Mouse (Mus musculus) erythroblast, embryonic 14.5 days (primary cell): Measurements from ENCODE around the gene Cdcp2. TPM values are rescaled to one million over a fixed set of nuclear protein-coding genes. Genes with fewer than 3 reads are reported as not detected.

Source experiments
- H3K27me3 ChIP-seq: 2 replicates; pipeline ENCODE4 v1.6.1; 2012; ENCODE audit warnings: inconsistent platforms; ENCODE audit not compliant: control insufficient read depth
- H3K36me3 ChIP-seq: 2 replicates; pipeline ENCODE4 v1.6.1; 2012; ENCODE audit warnings: mild to moderate bottlenecking, inconsistent platforms; ENCODE audit not compliant: control insufficient read depth
- H3K4me1 ChIP-seq: 2 replicates; pipeline ENCODE4 v1.6.1; 2012; ENCODE audit warnings: inconsistent platforms; ENCODE audit not compliant: control insufficient read depth
- H3K4me3 ChIP-seq: replicated peaks from 2 replicates; pipeline ENCODE3; 2012; ENCODE audit warnings: moderate library complexity, mild to moderate bottlenecking, inconsistent platforms
- H3K9me3 ChIP-seq: 2 replicates; pipeline ENCODE4 v1.6.1; 2012; ENCODE audit warnings: low read length, inconsistent platforms, mixed read lengths; ENCODE audit not compliant: control insufficient read depth
- GATA1 ChIP-seq: IDR thresholded peaks from 2 replicates; pipeline ENCODE4 v1.6.1; 2012; ENCODE audit warnings: low read length, inconsistent platforms, mixed read lengths
- TAL1 ChIP-seq: IDR thresholded peaks from 3 replicates; pipeline ENCODE4 v1.6.1; 2012; ENCODE audit warnings: low read length, inconsistent platforms, mixed read lengths
- polyA plus RNA-seq: library from polyadenylated mRNA; stranded (reverse); fragments of >175 nt; gene quantifications from 2 replicates; pipeline ENCODE4 v1.2.3, GENCODE M21; 2012

Cdcp2 gene
- polyA plus RNA-seq: 0.02 TPM in 1 of 2 replicates, not detected in the other

GRCm38 (mm10) chr4:107096841-107097373 lies at the start of gene Cdcp2:
TSS of gene Cdcp2 (plus strand) at chr4:107096891.
- no peak within 1 kb of the TSS for H3K4me3 ChIP-seq
- no peaks in the 10 kb centered on the region; the same call in 1 of the 2 replicates for H3K27me3 ChIP-seq
- no peaks in the 10 kb centered on the region for H3K9me3 ChIP-seq
- no peaks in the 10 kb centered on the region for H3K36me3 ChIP-seq
- peaks cover 2% of the 10 kb centered on the region for H3K4me1 ChIP-seq
- TF ChIP-seq TAL1 (no peak), GATA1 (no peak)

DNA sequence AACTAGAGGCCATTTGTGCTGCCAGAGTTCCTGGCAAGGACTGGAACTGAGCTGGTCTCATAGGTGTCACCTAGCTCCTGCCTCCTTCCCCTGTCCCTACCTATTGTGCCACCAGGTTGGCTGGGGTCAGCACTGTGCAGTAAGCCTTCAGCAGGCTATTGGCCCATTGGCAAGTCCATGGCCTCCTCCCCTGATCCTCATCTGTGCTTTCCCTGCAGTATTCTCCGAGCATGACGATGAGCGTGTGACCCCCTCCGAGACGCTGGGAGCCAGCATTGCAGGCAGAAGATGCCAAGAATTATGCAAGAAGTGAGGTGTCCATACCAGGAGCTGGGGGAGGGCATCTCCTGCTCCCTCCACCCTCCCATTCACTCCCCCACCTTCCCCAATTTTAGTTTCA lies 48.9 kb upstream of the Cdcp2 start:
- no peak overlapping the region for H3K4me3 ChIP-seq
- no peaks in the 10 kb centered on the region for H3K27me3 ChIP-seq
- no peaks in the 10 kb centered on the region for H3K9me3 ChIP-seq
- peaks cover 68% of the 10 kb centered on the region for H3K36me3 ChIP-seq
- TF ChIP-seq TAL1: no peak
- TF ChIP-seq GATA1: no peak
- H3K4me1 ChIP-seq: no peaks in the 10 kb centered on the region

DNA sequence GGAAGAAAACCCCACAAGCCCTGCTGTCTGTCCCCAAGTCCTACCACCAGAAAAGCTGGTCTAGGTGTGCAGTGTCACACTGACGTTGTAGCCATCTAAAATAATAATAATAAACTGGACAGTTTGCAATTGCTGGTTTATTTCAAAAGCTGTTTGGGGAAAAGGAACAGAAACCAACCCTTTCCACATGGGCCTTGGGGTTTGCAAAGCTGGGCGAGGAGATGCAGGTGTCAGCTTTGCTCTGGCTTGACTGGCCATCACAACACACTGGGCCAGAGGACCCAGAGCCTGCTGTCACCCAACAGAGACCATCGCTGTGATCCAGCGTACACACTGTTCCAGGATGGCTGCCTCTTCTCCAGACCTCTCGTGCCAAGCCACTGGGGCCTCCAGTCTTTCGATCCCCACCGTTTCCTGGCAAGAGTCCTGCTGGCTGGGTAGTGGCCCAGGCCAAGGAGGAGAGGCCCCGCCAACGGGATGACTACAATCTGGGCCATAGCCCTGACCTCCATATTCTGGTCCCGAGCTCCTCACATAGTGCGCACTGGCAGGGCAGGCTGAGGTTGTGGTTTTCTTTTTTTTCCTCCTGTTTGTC lies 48.0 kb upstream of the Cdcp2 start:
- Histone ChIP-seq H3K36me3 (peaks cover 60% of the 10 kb centered on the region), H3K27me3 (no peaks in the 10 kb centered on the region), H3K4me3 (no peak overlapping the region), H3K9me3 (no peaks in the 10 kb centered on the region), H3K4me1 (no peaks in the 10 kb centered on the region)
- TF ChIP-seq GATA1 (no peak), TAL1 (no peak)

DNA sequence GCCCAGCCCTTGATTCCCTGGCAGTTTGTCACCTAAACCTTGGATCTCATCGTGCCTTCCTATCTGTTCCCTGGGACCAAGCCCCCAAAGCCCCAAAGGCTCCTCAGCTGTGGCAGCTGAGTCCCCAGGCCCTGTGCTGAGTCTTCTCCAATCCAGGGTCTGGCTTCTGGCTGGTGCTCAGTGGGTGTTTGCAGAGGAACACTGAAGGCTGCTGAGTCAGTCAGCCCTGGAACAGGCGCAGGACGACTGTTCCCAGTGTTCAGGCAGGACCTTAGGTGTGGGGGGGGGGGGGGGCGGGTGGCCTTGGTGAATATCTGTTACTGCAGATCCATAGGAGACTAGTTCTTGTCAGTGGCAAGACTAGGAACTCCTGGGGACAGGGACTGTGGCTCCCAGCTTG lies 44.8 kb upstream of the Cdcp2 start:
- no peaks in the 10 kb centered on the region for H3K9me3 ChIP-seq
- no peak overlapping the region for H3K4me3 ChIP-seq
- H3K4me1 ChIP-seq: no peaks in the 10 kb centered on the region
- H3K36me3 ChIP-seq: peaks cover 48% of the 10 kb centered on the region
- no peak for TF ChIP-seq TAL1
- TF ChIP-seq GATA1: no peak
- H3K27me3 ChIP-seq: no peaks in the 10 kb centered on the region

DNA sequence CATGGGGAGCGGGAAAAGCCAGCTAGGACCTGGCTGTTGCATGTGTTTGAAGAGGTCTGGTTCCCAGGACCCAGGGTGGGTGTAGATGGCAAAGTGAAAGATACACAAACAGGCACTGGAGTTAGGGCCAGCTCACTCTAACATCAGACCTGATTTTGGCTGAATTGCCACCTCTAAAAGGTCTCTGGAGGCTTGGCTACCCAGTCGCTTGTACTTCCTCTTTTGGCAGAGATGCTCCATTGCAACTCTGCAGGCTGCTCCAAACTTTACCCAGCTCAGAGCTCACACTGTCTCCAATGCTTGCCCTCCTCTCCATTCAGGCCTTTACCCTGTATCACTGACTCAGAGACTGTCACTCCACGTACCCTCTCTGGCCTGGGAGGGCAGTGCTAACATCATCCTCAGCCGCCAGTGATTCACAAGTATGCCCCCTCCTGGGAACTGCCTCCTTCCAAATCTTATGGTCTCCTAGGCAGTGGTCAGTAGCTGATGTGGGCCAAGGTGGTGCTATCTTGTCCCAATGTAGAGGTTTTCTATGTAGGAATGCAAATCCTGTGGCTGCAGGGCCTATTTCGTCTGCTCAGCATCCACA lies 43.6 kb upstream of the Cdcp2 start:
- Histone ChIP-seq H3K4me3 (no peak overlapping the region), H3K27me3 (no peaks in the 10 kb centered on the region), H3K36me3 (peaks cover 48% of the 10 kb centered on the region), H3K4me1 (no peaks in the 10 kb centered on the region), H3K9me3 (no peaks in the 10 kb centered on the region)
- no peak for TF ChIP-seq TAL1
- TF ChIP-seq GATA1: no peak

DNA sequence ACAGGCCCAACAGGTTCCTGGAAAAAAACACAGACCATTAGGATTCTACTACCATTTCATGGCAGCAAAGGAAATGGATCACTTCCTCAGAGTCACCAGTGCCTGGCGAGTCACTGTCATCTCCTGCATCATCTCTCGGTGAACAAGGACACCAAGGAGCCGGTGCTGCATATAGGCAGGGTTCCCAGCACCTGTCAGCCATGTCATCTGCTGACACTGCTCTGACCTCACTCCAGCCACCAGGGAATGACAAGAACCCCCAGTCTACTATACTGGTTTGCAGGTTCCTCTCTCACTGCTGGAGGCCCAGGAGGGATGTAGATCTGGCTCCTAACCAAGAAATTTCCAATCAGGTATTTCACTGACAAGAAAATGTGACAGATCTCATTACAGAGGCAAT lies 40.6 kb upstream of the Cdcp2 start:
- Histone ChIP-seq H3K9me3 (no peaks in the 10 kb centered on the region), H3K27me3 (no peaks in the 10 kb centered on the region), H3K36me3 (peaks cover 62% of the 10 kb centered on the region), H3K4me1 (no peaks in the 10 kb centered on the region), H3K4me3 (no peak overlapping the region)
- TF ChIP-seq GATA1 (no peak), TAL1 (no peak)

GRCm38 (mm10) chr4:107058346-107058745 lies 38.3 kb upstream of the Cdcp2 start:
- Histone ChIP-seq H3K9me3 (no peaks in the 10 kb centered on the region), H3K4me3 (no peak overlapping the region), H3K27me3 (no peaks in the 10 kb centered on the region), H3K4me1 (no peaks in the 10 kb centered on the region), H3K36me3 (peaks cover 81% of the 10 kb centered on the region)
- TF ChIP-seq TAL1 (no peak), GATA1 (no peak)

DNA sequence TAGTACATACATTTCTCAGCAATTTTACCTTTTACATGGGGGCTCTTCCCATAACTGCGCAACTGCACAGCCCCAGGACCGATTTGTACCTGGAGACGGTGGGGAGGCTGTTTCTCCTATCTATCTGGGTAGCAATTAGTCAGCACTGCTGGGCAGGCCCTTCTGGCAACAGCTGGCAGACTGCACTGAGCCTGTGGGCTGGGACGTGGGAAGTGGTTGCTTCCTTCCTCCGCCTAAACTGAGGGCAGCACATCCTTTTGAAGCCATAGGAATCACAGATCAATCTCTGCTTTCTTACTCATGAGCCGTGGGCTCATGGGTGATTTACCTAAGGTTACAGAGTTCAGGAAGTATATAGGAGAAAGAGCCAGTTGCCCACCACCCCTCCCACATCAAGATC lies 37.9 kb upstream of the Cdcp2 start:
- TF ChIP-seq TAL1: no peak
- TF ChIP-seq GATA1: no peak

DNA sequence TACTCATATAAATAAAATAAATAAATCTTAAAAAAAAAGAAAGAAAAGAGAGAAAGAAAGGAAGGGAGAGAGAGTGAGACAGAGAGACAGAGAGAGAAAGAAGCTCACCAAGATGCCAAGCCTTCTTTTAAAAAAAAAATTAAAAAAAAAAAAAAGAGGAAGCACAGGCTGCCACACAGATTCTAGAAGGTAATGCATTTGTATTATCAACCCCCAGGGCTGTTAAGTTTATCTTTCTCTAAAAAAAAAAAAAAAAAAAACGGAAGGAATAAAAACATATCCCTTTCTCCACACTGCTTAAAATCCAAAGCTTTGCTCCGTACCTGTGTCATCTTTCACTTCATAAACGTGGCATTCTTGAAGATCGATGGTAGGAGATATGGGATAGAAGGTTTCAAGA lies 35.1 kb upstream of the Cdcp2 start:
- no peaks in the 10 kb centered on the region for H3K27me3 ChIP-seq
- peaks cover 17% of the 10 kb centered on the region for H3K4me1 ChIP-seq
- H3K9me3 ChIP-seq: no peaks in the 10 kb centered on the region
- peaks cover 78% of the 10 kb centered on the region for H3K36me3 ChIP-seq
- H3K4me3 ChIP-seq: no peak overlapping the region
- no peak for TF ChIP-seq TAL1
- TF ChIP-seq GATA1: no peak

More for the DNA sequence above, 37.9 kb upstream of the Cdcp2 start:
- peaks cover 1% of the 10 kb centered on the region; the same call in 1 of the 2 replicates for H3K4me1 ChIP-seq
- H3K4me3 ChIP-seq: no peak overlapping the region
- no peaks in the 10 kb centered on the region for H3K27me3 ChIP-seq
- no peaks in the 10 kb centered on the region for H3K9me3 ChIP-seq
- peaks cover 86% of the 10 kb centered on the region for H3K36me3 ChIP-seq
